Mouse (Mus musculus): ENCODE data around the gene Jsrp1. TPM values are rescaled to one million over a fixed set of nuclear protein-coding genes. Genes with fewer than 3 reads are reported as not detected.
"Not testable (repeated sequence)": the region's sequence is repeated elsewhere in the genome, so short reads cannot be mapped to it uniquely, and the experiment has no call there.

Jsrp1 gene
- polyA plus RNA-seq, 1 experiment from 2014 or later, result 0.38 TPM

- WGBS, result 55% methylated on average over 2 of the region's 2 CpGs
- Histone ChIP-seq H3K4me2 (no peak overlapping the region), H3K27ac (ENCODE audit: low read depth, low read length) (no peak overlapping the region), H3K9me3 (ENCODE audit: control insufficient read depth, low read length) (no peaks in the 10 kb centered on the region), H3K4me1 (ENCODE audit: control insufficient read depth, insufficient read depth, low read length) (peaks cover 3% of the 10 kb centered on the region; the same call in 1 of the 2 replicates), H3K36me3 (ENCODE audit: control insufficient read depth, insufficient read depth, low read length) (no peaks in the 10 kb centered on the region), H3K4me3 (ENCODE audit: low read depth, low read length) (no peak overlapping the region), H3K27me3 (ENCODE audit: control insufficient read depth, insufficient read depth, low read length) (peaks cover 33% of the 10 kb centered on the region), H3K9ac (ENCODE audit: low read length) (no peak overlapping the region)
- ATAC-seq (ENCODE audit: low FRiP score), result no peak
- peak; percentile 79 for DNase-seq (ENCODE audit: low spot score, missing footprints)
These were observed 25.1 kb upstream of the Jsrp1 start for GRCm38 (mm10) chr10:80838346-80838912.

- no peaks in the 10 kb centered on the region for H3K36me3 ChIP-seq (ENCODE audit: control insufficient read depth, insufficient read depth, low read length)
- peaks cover 4% of the 10 kb centered on the region for H3K4me1 ChIP-seq (ENCODE audit: control insufficient read depth, insufficient read depth, low read length)
- no peak for ATAC-seq (ENCODE audit: low FRiP score)
- H3K9ac ChIP-seq (ENCODE audit: low read length), result no peak overlapping the region
- peak; percentile 54 for DNase-seq (ENCODE audit: low spot score, missing footprints)
- H3K4me2 ChIP-seq, result no peak overlapping the region
- no peaks in the 10 kb centered on the region for H3K9me3 ChIP-seq (ENCODE audit: control insufficient read depth, low read length)
- peaks cover 27% of the 10 kb centered on the region for H3K27me3 ChIP-seq (ENCODE audit: control insufficient read depth, insufficient read depth, low read length)
- H3K27ac ChIP-seq (ENCODE audit: low read depth, low read length), result no peak overlapping the region
- H3K4me3 ChIP-seq (ENCODE audit: low read depth, low read length), result no peak overlapping the region
- WGBS, result 21% methylated on average over 2 of the region's 2 CpGs
These were observed 24.5 kb upstream of the Jsrp1 start for GRCm38 (mm10) chr10:80837827-80838226.

- Histone ChIP-seq H3K27ac (ENCODE audit: low read depth, low read length) (no peak overlapping the region), H3K9me3 (ENCODE audit: control insufficient read depth, low read length) (no peaks in the 10 kb centered on the region), H3K9ac (ENCODE audit: low read length) (no peak overlapping the region), H3K4me2 (no peak overlapping the region), H3K4me3 (ENCODE audit: low read depth, low read length) (no peak overlapping the region), H3K36me3 (ENCODE audit: control insufficient read depth, insufficient read depth, low read length) (no peaks in the 10 kb centered on the region), H3K27me3 (ENCODE audit: control insufficient read depth, insufficient read depth, low read length) (peaks cover 21% of the 10 kb centered on the region), H3K4me1 (ENCODE audit: control insufficient read depth, insufficient read depth, low read length) (peaks cover 6% of the 10 kb centered on the region)
- ATAC-seq (ENCODE audit: low FRiP score) (no peak), DNase-seq (ENCODE audit: low spot score, missing footprints) (peak; percentile 72)
- WGBS, result 62% methylated on average over 7 of the region's 7 CpGs
These were observed 23.7 kb upstream of the Jsrp1 start for GRCm38 (mm10) chr10:80836949-80837379.

- Histone ChIP-seq H3K27ac (ENCODE audit: low read depth, low read length) (no peak overlapping the region), H3K9me3 (ENCODE audit: control insufficient read depth, low read length) (no peaks in the 10 kb centered on the region), H3K36me3 (ENCODE audit: control insufficient read depth, insufficient read depth, low read length) (no peaks in the 10 kb centered on the region), H3K4me2 (no peak overlapping the region), H3K9ac (ENCODE audit: low read length) (no peak overlapping the region), H3K4me1 (ENCODE audit: control insufficient read depth, insufficient read depth, low read length) (peaks cover 16% of the 10 kb centered on the region), H3K4me3 (ENCODE audit: low read depth, low read length) (no peak overlapping the region), H3K27me3 (ENCODE audit: control insufficient read depth, insufficient read depth, low read length) (peaks cover 21% of the 10 kb centered on the region)
- DNase-seq (ENCODE audit: low spot score, missing footprints) (no peak), ATAC-seq (ENCODE audit: low FRiP score) (no peak)
- WGBS, result 51% methylated on average over 30 of the region's 30 CpGs
These were observed 22.3 kb upstream of the Jsrp1 start for GRCm38 (mm10) chr10:80835617-80836016.

- no peak for ATAC-seq (ENCODE audit: low FRiP score)
- DNase-seq (ENCODE audit: low spot score, missing footprints), result no peak
- H3K27me3 ChIP-seq (ENCODE audit: control insufficient read depth, insufficient read depth, low read length), result peaks cover 21% of the 10 kb centered on the region
These were observed 19.5 kb upstream of the Jsrp1 start for GRCm38 (mm10) chr10:80832818-80833217.

GRCm38 (mm10) chr10:80831136-80831535 is 17.8 kb upstream of the Jsrp1 start:
- H3K4me3 ChIP-seq (ENCODE audit: low read depth, low read length), result no peak overlapping the region
- 0 out of 2 replicates have a peak, but pooled peaks have one; percentile 3 for ATAC-seq (ENCODE audit: low FRiP score)
- peaks cover 19% of the 10 kb centered on the region for H3K27me3 ChIP-seq (ENCODE audit: control insufficient read depth, insufficient read depth, low read length)
- H3K4me1 ChIP-seq (ENCODE audit: control insufficient read depth, insufficient read depth, low read length), result peaks cover 27% of the 10 kb centered on the region
- WGBS, result 3% methylated on average over 9 of the region's 9 CpGs
- no peak overlapping the region for H3K9ac ChIP-seq (ENCODE audit: low read length)
- peaks cover 8% of the 10 kb centered on the region; the same call in 1 of the 2 replicates for H3K36me3 ChIP-seq (ENCODE audit: control insufficient read depth, insufficient read depth, low read length)
- no peak overlapping the region for H3K27ac ChIP-seq (ENCODE audit: low read depth, low read length)
- H3K9me3 ChIP-seq (ENCODE audit: control insufficient read depth, low read length), result no peaks in the 10 kb centered on the region
- peak; percentile 93 for DNase-seq (ENCODE audit: low spot score, missing footprints)
- no peak overlapping the region for H3K4me2 ChIP-seq

More at GRCm38 (mm10) chr10:80832818-80833217, 19.5 kb upstream of the Jsrp1 start:
- no peak overlapping the region for H3K4me2 ChIP-seq
- H3K4me3 ChIP-seq (ENCODE audit: low read depth, low read length), result no peak overlapping the region
- no peak overlapping the region for H3K27ac ChIP-seq (ENCODE audit: low read depth, low read length)
- H3K4me1 ChIP-seq (ENCODE audit: control insufficient read depth, insufficient read depth, low read length), result peaks cover 23% of the 10 kb centered on the region
- H3K9me3 ChIP-seq (ENCODE audit: control insufficient read depth, low read length), result no peaks in the 10 kb centered on the region
- no peak overlapping the region for H3K9ac ChIP-seq (ENCODE audit: low read length)
- WGBS, result 42% methylated on average over 7 of the region's 7 CpGs
- peaks cover 8% of the 10 kb centered on the region; the same call in 1 of the 2 replicates for H3K36me3 ChIP-seq (ENCODE audit: control insufficient read depth, insufficient read depth, low read length)

GRCm38 (mm10) chr10:80829359-80830278 is 16.3 kb upstream of the Jsrp1 start:
- no peak overlapping the region for H3K9ac ChIP-seq (ENCODE audit: low read length)
- H3K27ac ChIP-seq (ENCODE audit: low read depth, low read length), result no peak overlapping the region
- peaks cover 4% of the 10 kb centered on the region for H3K27me3 ChIP-seq (ENCODE audit: control insufficient read depth, insufficient read depth, low read length)
- H3K4me1 ChIP-seq (ENCODE audit: control insufficient read depth, insufficient read depth, low read length), result peaks cover 27% of the 10 kb centered on the region
- peaks cover 8% of the 10 kb centered on the region; the same call in 1 of the 2 replicates for H3K36me3 ChIP-seq (ENCODE audit: control insufficient read depth, insufficient read depth, low read length)
- DNase-seq (ENCODE audit: low spot score, missing footprints) (no peak), ATAC-seq (ENCODE audit: low FRiP score) (no peak)
- no peak overlapping the region for H3K4me2 ChIP-seq
- H3K4me3 ChIP-seq (ENCODE audit: low read depth, low read length), result 0 out of 2 replicates have a peak overlapping the region, but pooled peaks have one; percentile 3
- H3K9me3 ChIP-seq (ENCODE audit: control insufficient read depth, low read length), result no peaks in the 10 kb centered on the region
- 70% methylated on average over 1 of the region's 1 CpGs for WGBS

- not testable (repeated sequence) for H3K36me3 ChIP-seq (ENCODE audit: control insufficient read depth, insufficient read depth, low read length); H3K9me3 ChIP-seq (ENCODE audit: control insufficient read depth, low read length); H3K9ac ChIP-seq (ENCODE audit: low read length); ATAC-seq (ENCODE audit: low FRiP score); H3K27ac ChIP-seq (ENCODE audit: low read depth, low read length); DNase-seq (ENCODE audit: low spot score, missing footprints); H3K27me3 ChIP-seq (ENCODE audit: control insufficient read depth, insufficient read depth, low read length); H3K4me2 ChIP-seq
- WGBS, result 91% methylated on average over 9 of the region's 9 CpGs
- peaks cover 27% of the 10 kb centered on the region for H3K4me1 ChIP-seq (ENCODE audit: control insufficient read depth, insufficient read depth, low read length)
- 0 out of 2 replicates have a peak overlapping the region, but pooled peaks have one; percentile 78 for H3K4me3 ChIP-seq (ENCODE audit: low read depth, low read length)
These were observed 15.3 kb upstream of the Jsrp1 start for GRCm38 (mm10) chr10:80828587-80828986.
